Mouse (Mus musculus) T-helper 2 cell (primary cell): ENCODE data around the gene Gjb4.

Experiments
- in situ Hi-C: fragments of 300-600 bp; cut with MboI, MseI; formaldehyde crosslinking; loops from one replicate; pipeline ENCODE4 v1.15.1; 2025; ENCODE audit warnings: high pct_unique_total_duplicates

Gene Gjb4

GRCm38 (mm10) chr4:127349560-127350300 lies 4.2 kb downstream of the Gjb4 start:
- in situ Hi-C loops, result no loop called here

- in situ Hi-C loops, result no loop called here
Observed at GRCm38 (mm10) chr4:127345000-127345399, 8.9 kb downstream of the Gjb4 start.

DNA sequence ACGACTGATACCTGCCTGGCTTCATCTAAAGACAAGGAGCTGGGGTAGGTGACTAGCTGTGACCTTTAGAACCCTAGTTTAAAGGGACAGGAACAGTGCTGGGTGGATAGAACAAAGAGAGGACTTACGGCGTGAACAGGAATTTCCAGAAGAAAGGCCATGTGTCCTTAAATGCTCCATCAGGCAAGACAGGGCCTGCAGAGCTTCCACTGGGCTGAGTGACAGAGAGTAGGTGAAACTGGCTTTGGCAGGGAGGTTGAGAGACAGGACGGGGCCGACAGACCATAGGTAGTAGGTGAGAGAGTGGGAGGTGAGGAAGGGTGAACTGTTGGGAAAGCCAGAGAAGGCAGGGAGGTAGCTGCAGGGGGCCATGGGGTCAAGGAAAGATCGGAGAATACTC lies 12.5 kb downstream of the Gjb4 start:
- in situ Hi-C loops, result no loop called here

DNA sequence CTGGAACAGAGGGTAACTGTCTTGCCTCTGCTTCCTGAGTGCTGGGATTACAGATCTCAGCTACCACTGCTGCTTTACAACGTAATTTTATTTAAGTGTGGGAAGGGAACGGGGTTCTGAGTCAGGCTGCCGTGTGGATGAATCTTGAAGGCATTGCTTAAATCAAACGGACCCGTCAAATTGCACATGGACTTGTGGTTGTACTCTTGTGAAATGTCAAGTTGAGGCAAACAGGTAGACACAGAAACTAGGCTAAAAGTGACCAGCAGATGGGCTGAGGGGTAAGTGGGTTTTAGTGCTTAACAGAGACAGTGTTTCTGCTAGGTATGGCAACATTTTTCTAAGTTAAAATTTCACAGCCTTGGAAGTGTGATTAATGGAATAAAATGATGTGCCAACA lies 16.2 kb downstream of the Gjb4 start:
- in situ Hi-C loops, result no loop called here

DNA sequence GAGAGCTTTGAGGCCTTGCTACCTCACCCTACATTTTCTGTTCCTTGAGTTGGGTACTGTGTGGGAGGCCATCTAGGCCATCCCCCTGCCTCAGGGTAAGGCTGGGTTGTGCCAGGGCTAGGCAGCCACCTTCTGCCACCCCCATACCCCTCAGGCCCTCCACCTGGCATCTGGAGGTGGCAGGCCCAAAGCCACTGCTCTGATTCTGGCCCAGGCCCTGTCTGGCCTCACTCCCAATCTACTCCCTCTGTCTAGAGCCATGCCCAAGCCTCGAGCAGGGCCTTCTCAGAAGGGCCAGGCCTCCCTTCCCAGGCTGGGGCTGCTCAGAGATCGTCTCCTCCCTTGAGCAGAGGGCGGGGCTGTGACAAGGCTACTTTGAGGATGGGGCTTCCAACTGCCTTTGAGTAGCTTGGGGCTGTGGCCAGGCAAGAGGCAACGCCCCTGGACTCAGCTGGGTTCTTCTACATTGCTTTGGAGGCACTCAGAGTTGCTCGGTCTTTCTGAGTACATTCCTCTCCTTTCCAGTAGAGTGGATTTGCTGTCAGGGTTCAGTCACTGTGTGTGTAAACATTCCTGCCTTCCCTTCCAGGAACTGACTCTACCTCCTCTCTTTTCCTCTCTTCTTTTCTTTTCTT lies 18.9 kb downstream of the Gjb4 start:
- in situ Hi-C loops, result no loop called here

GRCm38 (mm10) chr4:127331171-127331570 lies 22.7 kb downstream of the Gjb4 start:
- in situ Hi-C loops, result no loop called here

DNA sequence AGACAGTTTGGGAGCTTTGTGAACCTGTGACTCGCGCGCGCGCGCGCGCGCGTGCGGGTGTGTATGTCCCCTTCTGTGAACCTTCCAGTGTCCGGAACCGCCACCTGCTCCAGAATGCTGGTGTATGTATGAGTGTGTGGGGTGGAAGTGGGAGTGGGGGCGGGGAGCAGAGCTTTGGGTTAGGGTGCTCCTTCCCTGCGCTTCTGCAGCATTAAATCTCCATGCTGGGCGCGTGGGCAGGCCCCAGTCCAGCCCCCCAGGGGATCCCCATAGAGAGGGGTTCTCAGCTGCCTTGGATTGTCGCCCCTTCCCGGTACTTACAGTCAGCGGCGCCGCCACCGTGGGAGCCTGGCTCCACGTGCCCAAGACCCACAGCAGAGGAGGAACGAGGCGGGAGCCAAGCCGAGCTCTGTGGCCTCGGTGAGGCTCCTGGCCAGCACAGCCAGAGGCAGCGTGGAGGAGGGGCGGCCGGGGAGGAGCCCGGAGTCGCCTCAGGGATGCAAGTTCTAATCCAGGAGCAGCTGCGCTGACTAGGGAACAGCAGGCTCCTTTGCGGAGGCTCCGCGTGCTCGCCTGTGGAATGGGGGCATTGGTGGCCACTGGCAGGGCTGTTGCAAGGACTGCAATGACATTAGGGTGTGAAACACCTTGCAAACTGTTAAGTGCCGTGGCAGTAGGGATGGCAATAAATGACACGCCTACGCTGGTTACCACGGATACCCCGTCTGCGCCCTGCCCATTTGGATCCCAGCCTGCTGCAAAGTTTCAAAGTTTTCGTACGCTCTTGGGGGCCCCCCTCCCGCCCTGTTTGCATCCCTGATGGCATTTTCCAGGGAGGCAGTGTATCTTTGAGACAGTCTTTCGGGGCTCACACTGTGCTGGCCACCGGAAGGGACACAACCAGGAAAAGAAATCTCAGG lies 23.4 kb downstream of the Gjb4 start, which contains the start of gene Gjb3:
TSS of gene Gjb3 (minus strand) at position 664 of the 920 bp plus-strand sequence.
- in situ Hi-C loops, result no loop called here

DNA sequence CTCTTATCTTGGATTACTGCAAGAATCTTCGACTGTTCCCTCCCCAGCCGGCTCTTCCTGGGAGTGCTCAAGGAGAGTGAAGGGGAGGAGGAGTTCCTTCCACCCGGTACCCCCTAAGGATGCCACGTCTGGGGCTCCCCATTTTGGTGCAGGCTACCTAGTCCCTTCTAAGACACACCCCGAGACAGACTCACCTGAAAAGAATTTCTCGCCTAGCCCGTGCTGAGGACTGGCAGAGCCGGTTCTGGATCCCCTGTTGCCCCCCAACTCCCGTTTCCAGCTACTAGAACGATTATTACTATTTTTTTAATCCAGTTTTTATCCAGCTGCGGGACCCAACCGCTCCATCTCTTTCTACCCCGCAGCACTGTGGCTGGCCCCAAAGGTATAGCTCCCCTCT lies 24.1 kb downstream of the Gjb4 start:
- in situ Hi-C loops, result no loop called here

- in situ Hi-C loops, result no loop called here
Observed at GRCm38 (mm10) chr4:127329046-127329445, 24.8 kb downstream of the Gjb4 start.

- in situ Hi-C loops, result no loop called here
Observed at GRCm38 (mm10) chr4:127328378-127328777, 25.5 kb downstream of the Gjb4 start.

GRCm38 (mm10) chr4:127327749-127328148 lies 26.1 kb downstream of the Gjb4 start:
- in situ Hi-C loops, result no loop called here

GRCm38 (mm10) chr4:127327258-127327657 lies 26.6 kb downstream of the Gjb4 start:
- in situ Hi-C loops, result no loop called here

GRCm38 (mm10) chr4:127325276-127325675 lies 28.6 kb downstream of the Gjb4 start:
- in situ Hi-C loops, result no loop called here

GRCm38 (mm10) chr4:127324759-127325158 lies 29.1 kb downstream of the Gjb4 start:
- in situ Hi-C loops, result no loop called here

DNA sequence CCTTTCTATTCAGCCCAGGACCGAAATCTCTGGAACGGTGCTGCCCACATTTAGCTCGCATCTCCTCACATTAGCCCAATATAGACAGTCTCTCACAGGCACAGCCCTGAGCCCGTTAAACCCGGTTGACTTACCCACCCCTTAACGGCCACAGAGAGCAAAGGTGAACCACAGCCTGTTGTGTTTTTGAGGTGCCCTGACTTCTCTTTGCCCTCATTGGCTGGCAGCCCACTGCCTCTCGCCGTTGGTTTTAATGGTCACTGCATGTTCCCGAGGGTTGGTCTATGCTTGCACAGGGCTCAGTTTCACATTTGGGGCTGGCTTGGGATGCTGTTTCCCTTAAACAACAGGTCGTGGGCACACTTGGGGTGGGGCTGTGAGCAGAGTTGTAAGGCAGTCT lies 29.6 kb downstream of the Gjb4 start:
- in situ Hi-C loops, result no loop called here

DNA sequence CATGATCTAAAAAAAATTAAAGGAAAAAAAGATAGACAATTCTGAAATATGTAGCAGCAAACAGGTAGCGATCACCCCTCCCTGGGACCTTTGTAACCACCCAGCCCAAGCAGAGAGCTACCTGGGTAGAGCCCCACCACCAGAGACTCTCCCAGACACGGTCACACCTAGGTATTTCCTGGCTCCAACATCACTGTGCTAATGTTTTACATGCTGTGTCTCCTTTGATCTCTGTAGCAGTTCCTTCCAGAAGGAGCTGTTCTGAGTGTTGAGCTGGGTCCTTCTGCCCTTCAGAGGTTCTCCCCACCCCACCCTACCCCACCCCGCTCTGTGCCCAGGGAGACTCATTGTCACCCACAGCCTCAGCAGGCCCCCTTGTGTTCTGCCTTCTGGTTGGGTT lies 30.2 kb downstream of the Gjb4 start:
- in situ Hi-C loops, result no loop called here

DNA sequence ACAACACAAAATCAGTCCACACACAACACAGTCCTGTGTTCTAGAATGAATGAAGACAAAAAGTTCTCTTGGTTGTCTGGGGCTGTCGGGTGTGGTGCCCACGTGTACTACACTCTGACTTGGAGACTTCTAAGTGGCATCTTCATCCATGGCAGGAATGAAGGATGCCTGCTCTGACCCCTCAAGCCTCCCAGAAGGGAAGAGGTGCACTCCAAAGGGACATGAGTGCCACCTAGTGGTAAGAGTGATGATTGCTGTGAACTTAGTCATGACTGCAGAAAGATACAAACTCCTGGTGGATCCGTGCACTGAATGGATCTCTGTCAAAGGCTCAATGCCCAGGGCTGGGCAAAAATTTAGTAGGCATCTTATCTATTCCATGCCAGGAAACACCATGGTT lies 34.3 kb downstream of the Gjb4 start:
- in situ Hi-C loops, result no loop called here

GRCm38 (mm10) chr4:127317143-127317542 lies 36.7 kb downstream of the Gjb4 start:
- in situ Hi-C loops, result no loop called here

DNA sequence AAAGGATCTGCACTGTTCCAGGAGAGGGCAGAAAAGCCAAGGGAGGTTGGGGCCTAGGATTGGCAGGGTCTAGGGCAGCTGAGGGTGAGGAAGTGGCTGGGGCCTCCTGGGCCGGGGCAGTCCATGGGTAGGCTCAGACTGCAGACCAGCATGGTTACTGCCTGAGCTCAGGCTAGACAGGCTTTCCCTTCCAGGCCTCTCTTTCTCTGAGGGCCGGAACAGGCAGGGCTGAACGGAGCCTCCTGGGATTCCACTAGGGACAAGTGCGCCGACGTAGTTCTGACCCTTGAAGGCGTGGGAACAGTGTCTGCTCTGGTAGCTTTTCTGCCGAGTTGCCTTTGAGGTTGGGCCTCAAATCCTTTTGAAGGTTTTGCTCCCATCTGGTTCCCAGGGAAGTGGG lies 38.1 kb downstream of the Gjb4 start:
- in situ Hi-C loops, result no loop called here

GRCm38 (mm10) chr4:127314585-127314984 lies 39.3 kb downstream of the Gjb4 start:
- in situ Hi-C loops, result loop anchor here (5.0 kb wide), 1 partner anchor 72 kb away; the partner anchor contains the start of gene Smim12

- in situ Hi-C loops, result loop anchor here (5.0 kb wide), 1 partner anchor 72 kb away; the partner anchor contains the start of gene Smim12
Observed at GRCm38 (mm10) chr4:127313861-127314260, 40.0 kb downstream of the Gjb4 start, which contains the start of gene Gja4. TSS of gene Gja4 (minus strand) at chr4:127314039.

DNA sequence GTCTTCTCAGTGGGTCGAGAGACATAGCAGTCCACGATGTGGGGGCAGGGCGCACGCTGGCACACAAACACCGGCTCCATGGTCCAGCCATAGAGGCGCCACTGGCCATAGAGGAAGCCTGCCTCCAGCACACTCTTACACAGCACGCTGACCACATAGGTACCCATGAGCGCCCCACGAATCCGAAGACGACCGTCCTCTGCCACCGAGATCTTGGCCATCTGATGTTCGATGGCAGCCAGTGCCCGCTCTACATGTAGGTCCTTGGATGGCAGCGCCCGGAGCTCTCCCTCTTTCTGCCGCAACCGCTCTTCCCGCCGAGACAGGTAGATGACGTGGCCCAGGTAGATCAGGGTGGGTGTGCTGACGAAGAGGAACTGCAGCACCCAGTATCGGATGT lies 41.5 kb downstream of the Gjb4 start:
- in situ Hi-C loops, result loop anchor here (5.0 kb wide), 1 partner anchor 70 kb away; the partner anchor contains the start of gene Smim12
